Mouse (Mus musculus) midbrain, embryonic 16.5 days (tissue): ENCODE results near the gene Ppm1n. TPM values are rescaled to one million over a fixed set of nuclear protein-coding genes. Genes with fewer than 3 reads are reported as not detected.

Source experiments
- ATAC-seq: fragments of 200-750 bp; cut with Nextera tagmentation; 2 replicates; pipeline ENCODE4 v1.8.0; 2017; ENCODE audit warnings: moderate TSS enrichment
- H3K27ac ChIP-seq: fragments of 300-500 bp; sonication (generic); 2 replicates; pipeline ENCODE4 v1.5.1; 2014; ENCODE audit warnings: mild to moderate bottlenecking, low read length, mixed read lengths
- H3K27me3 ChIP-seq: fragments of 300-500 bp; sonication (generic); 2 replicates; pipeline ENCODE4 v1.6.1; 2014; ENCODE audit warnings: low read depth, low read length, mixed read lengths; ENCODE audit not compliant: control insufficient read depth, insufficient read depth
- H3K36me3 ChIP-seq: fragments of 300-500 bp; sonication (generic); 2 replicates; pipeline ENCODE4 v1.6.1; 2014; ENCODE audit warnings: mild to moderate bottlenecking, low read length, moderate library complexity, mixed read lengths; ENCODE audit not compliant: control insufficient read depth, insufficient read depth
- H3K4me1 ChIP-seq: fragments of 300-500 bp; sonication (generic); 2 replicates; pipeline ENCODE4 v1.6.1; 2014; ENCODE audit warnings: mild to moderate bottlenecking, low read length, mixed read lengths; ENCODE audit not compliant: control insufficient read depth, insufficient read depth
- H3K4me2 ChIP-seq: fragments of 300-500 bp; sonication (generic); 2 replicates; pipeline ENCODE4 v1.6.1; 2014; ENCODE audit warnings: mild to moderate bottlenecking, low read length, mixed read lengths
- H3K4me3 ChIP-seq: fragments of 300-500 bp; sonication (generic); 2 replicates; pipeline ENCODE4 v1.5.1; 2014; ENCODE audit warnings: low read depth, mild to moderate bottlenecking, low read length, moderate library complexity, mixed read lengths
- H3K9ac ChIP-seq: fragments of 300-500 bp; sonication (generic); 2 replicates; pipeline ENCODE4 v1.6.1; 2014; ENCODE audit warnings: low read depth, low read length, mixed read lengths
- H3K9me3 ChIP-seq: fragments of 300-500 bp; sonication (generic); replicated peaks from 2 replicates; pipeline ENCODE4 v1.6.1; 2014; ENCODE audit warnings: mild to moderate bottlenecking, low read length, mixed read lengths; ENCODE audit not compliant: control insufficient read depth, poor library complexity, severe bottlenecking
- WGBS: fragments of 180-500 bp; shearing (Covaris S2); extraction: QIAGEN DNeasy Blood & Tissue Kit; methylation state at CpG from one replicate; pipeline ENCODE4 v1.1.7; 2014; 5-methylcytosine and 5-hydroxymethylcytosine counted together
- polyA plus RNA-seq: library from polyadenylated mRNA; unstranded; fragments of >200 nt; fragmentation: Nextera tagmentation; extraction: Ambion mirVana; gene quantifications from 2 replicates; pipeline ENCODE4 v1.2.1, GENCODE M21; 2015

The Ppm1n gene
- polyA plus RNA-seq, 1 experiment from 2014 or later, result 1.6 TPM

DNA sequence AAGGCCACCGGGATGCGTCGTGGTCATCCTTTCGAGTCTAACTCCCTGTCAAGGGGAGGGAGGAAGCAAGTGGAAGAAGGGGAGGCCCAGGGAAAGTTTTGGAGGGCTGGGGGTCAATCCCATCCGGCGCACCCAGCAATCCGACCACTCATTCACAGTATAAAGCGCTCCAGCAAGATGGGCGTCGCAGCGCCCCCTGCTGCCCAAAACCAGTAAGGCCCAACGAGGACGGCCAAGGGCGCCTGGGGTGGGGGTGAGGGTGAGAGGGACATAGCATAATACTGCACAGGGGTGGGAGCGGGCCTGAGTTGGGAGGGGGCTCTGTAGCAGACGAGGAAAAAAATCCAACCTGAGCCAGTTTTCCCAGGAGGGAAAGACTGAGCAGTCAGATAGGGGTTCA, 23.9 kb upstream of the Ppm1n start:
- H3K4me1 ChIP-seq, result peaks cover 32% of the 10 kb centered on the region
- H3K4me3 ChIP-seq, result 0 out of 2 replicates have a peak overlapping the region, but pooled peaks have one; percentile 3
- no peak for ATAC-seq
- peaks cover 36% of the 10 kb centered on the region for H3K27me3 ChIP-seq
- no peak overlapping the region for H3K9ac ChIP-seq
- peak overlapping the region; percentile 7; the same call in 1 of the 2 replicates for H3K4me2 ChIP-seq
- no peaks in the 10 kb centered on the region for H3K36me3 ChIP-seq
- H3K9me3 ChIP-seq, result no peaks in the 10 kb centered on the region
- 0% methylated on average over 16 of the region's 16 CpGs for WGBS
- no peak overlapping the region for H3K27ac ChIP-seq

DNA sequence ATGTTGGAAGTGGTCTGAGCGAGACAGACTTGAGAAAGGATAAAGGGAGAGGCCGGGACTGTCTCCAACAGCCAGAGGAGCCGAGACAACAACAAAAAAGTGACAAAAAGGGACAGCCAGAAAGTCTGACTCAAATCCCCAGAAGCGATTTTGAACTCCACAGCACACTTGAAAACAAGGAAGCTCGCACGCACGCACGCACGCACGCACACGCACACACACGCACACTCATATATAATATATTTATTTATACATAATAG, 23.1 kb upstream of the Ppm1n start:
- ATAC-seq, result no peak
- no peak overlapping the region for H3K4me2 ChIP-seq
- H3K27me3 ChIP-seq, result peaks cover 36% of the 10 kb centered on the region
- no peak overlapping the region for H3K27ac ChIP-seq
- H3K36me3 ChIP-seq, result no peaks in the 10 kb centered on the region
- H3K9me3 ChIP-seq, result no peaks in the 10 kb centered on the region
- no peak overlapping the region for H3K4me3 ChIP-seq
- H3K9ac ChIP-seq, result no peak overlapping the region
- peaks cover 30% of the 10 kb centered on the region for H3K4me1 ChIP-seq
- 70% methylated on average over 12 of the region's 12 CpGs for WGBS

- Histone ChIP-seq H3K9ac (peak overlapping the region; percentile 52; the same call in 1 of the 2 replicates), H3K27me3 (peaks cover 36% of the 10 kb centered on the region), H3K9me3 (no peaks in the 10 kb centered on the region), H3K4me1 (peaks cover 26% of the 10 kb centered on the region), H3K27ac (no peak overlapping the region), H3K4me2 (peak overlapping the region; percentile 56), H3K36me3 (no peaks in the 10 kb centered on the region), H3K4me3 (peak overlapping the region; percentile 37)
- no peak for ATAC-seq
- 49% methylated on average over 13 of the region's 13 CpGs for WGBS
These were observed 22.6 kb upstream of the Ppm1n start for GRCm38 (mm10) chr7:19302264-19303045.

- H3K4me2 ChIP-seq, result peak overlapping the region; percentile 56
- 7% methylated on average over 16 of the region's 16 CpGs for WGBS
- peak; percentile 34 for ATAC-seq
- peaks cover 26% of the 10 kb centered on the region for H3K4me1 ChIP-seq
- no peaks in the 10 kb centered on the region for H3K36me3 ChIP-seq
- H3K27ac ChIP-seq, result no peak overlapping the region
- H3K9ac ChIP-seq, result peak overlapping the region; percentile 52
- H3K27me3 ChIP-seq, result peaks cover 31% of the 10 kb centered on the region
- peak overlapping the region; percentile 37 for H3K4me3 ChIP-seq
- H3K9me3 ChIP-seq, result no peaks in the 10 kb centered on the region
These were observed 21.8 kb upstream of the Ppm1n start for GRCm38 (mm10) chr7:19301461-19302263.

- H3K4me1 ChIP-seq, result peaks cover 26% of the 10 kb centered on the region
- peak overlapping the region; percentile 56 for H3K4me2 ChIP-seq
- H3K27ac ChIP-seq, result no peak overlapping the region
- ATAC-seq, result peak; percentile 86
- peaks cover 22% of the 10 kb centered on the region for H3K27me3 ChIP-seq
- WGBS, result under 1% methylated on average over 29 of the region's 29 CpGs
- H3K36me3 ChIP-seq, result no peaks in the 10 kb centered on the region
- H3K9me3 ChIP-seq, result no peaks in the 10 kb centered on the region
- H3K4me3 ChIP-seq, result peak overlapping the region; percentile 49
- peak overlapping the region; percentile 52 for H3K9ac ChIP-seq
These were observed 20.9 kb upstream of the Ppm1n start for GRCm38 (mm10) chr7:19300501-19301421.

DNA sequence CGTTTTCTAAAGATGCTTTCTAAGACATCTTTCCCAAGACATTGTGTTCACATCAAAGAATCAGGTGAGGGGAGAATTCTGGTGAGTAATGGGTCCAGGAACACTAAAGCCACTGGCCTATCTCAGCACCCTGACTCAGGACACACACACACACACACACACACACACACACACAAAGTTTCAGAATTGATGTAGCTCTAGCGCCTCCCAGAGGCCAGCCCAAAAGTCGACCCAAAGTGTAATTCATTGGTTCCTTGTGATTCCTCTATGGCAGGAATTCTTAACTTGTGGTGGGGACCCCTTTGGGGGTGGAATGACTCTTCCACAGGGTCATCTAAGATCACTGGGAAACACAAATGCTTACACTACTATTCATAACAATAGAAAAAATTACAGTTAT, 19.3 kb upstream of the Ppm1n start:
- Histone ChIP-seq H3K4me1 (peaks cover 20% of the 10 kb centered on the region), H3K27me3 (peaks cover 12% of the 10 kb centered on the region), H3K27ac (no peak overlapping the region), H3K36me3 (peaks cover 6% of the 10 kb centered on the region), H3K9me3 (no peaks in the 10 kb centered on the region), H3K4me3 (no peak overlapping the region), H3K4me2 (no peak overlapping the region), H3K9ac (no peak overlapping the region)
- 25% methylated on average over 3 of the region's 3 CpGs for WGBS
- no peak for ATAC-seq

DNA sequence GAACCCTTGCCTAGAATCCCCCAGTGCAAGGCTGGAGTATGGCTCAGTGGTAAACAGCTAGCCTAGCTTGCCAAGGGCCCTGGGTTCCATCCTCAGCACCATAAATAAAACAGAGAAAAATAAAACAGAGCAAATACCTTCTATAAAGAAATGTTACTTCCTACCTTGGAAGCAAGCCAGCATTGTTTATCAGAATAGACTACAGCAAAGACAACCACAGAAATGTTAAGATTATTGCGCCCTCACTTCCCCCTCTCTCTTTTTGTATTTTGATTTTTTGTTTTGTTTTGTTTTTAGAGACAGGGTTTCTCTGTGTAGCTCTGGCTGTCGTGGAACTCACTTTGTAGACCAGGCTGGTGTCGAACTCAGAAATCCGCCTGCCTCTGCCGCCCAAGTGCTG, 17.9 kb upstream of the Ppm1n start:
- H3K4me1 ChIP-seq, result peaks cover 13% of the 10 kb centered on the region
- WGBS, result 92% methylated on average over 5 of the region's 5 CpGs
- peaks cover 14% of the 10 kb centered on the region for H3K36me3 ChIP-seq

DNA sequence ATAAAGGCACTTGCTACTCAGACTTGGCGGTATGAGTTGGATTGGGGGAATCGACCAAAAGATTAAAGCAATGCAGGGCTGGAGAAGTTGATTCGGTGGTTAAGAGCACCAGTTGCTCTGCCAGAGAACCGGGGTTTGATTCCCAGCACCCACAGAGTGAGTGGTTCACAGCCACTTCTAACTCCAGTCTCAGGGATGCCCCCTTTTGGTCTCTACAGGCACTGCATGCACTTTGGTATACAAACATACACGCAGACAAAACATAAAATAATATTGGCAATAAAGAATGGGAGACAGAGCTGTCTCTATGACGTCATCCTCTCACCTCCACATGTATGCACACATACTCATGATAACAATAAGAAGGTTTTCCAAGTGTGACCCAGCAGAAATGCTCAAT, 17.2 kb upstream of the Ppm1n start:
- 87% methylated on average over 6 of the region's 6 CpGs for WGBS
- Histone ChIP-seq H3K4me2 (no peak overlapping the region), H3K4me1 (peaks cover 8% of the 10 kb centered on the region), H3K9ac (no peak overlapping the region), H3K36me3 (peaks cover 15% of the 10 kb centered on the region), H3K27me3 (no peaks in the 10 kb centered on the region), H3K27ac (no peak overlapping the region), H3K4me3 (no peak overlapping the region), H3K9me3 (no peaks in the 10 kb centered on the region)
- no peak for ATAC-seq

More for the DNA sequence above, 17.9 kb upstream of the Ppm1n start:
- Histone ChIP-seq H3K27ac (no peak overlapping the region), H3K9me3 (no peaks in the 10 kb centered on the region), H3K4me3 (no peak overlapping the region), H3K9ac (no peak overlapping the region), H3K4me2 (no peak overlapping the region), H3K27me3 (peaks cover under 1% of the 10 kb centered on the region)
- no peak for ATAC-seq
